Mouse (Mus musculus): ENCODE measurements around the gene Pex10. TPM values are rescaled to one million over a fixed set of nuclear protein-coding genes. Genes with fewer than 3 reads are reported as not detected.

The Pex10 gene
- polyA plus RNA-seq, 1 experiment: 15.4 TPM

- peaks cover 31% of the 10 kb centered on the region for H3K36me3 ChIP-seq (ENCODE audit: control insufficient read depth, insufficient read depth, low read length, poor library complexity, severe bottlenecking)
- H3K4me1 ChIP-seq (ENCODE audit: control insufficient read depth, insufficient read depth, low read length): no peaks in the 10 kb centered on the region
- TF ChIP-seq CTCF (IDR thresholded peaks at IDR 0.05; ENCODE audit: low read depth, low read length) (no peak), EP300 (IDR thresholded peaks at IDR 0.05; ENCODE audit: insufficient read depth, low read depth, low read length) (no peak), POLR2A (IDR thresholded peaks at IDR 0.05; ENCODE audit: insufficient read depth, low read length) (no peak)
- H3K9me3 ChIP-seq (replicated peaks; ENCODE audit: control insufficient read depth, insufficient read depth, low read length, poor library complexity, severe bottlenecking): no peaks in the 10 kb centered on the region
- H3K9ac ChIP-seq (ENCODE audit: low read depth, poor library complexity, severe bottlenecking): no peak overlapping the region
- no peak overlapping the region for H3K4me3 ChIP-seq (ENCODE audit: low read depth, low read length)
- H3K27ac ChIP-seq (ENCODE audit: insufficient read depth, low read length): no peak overlapping the region
- H3K27me3 ChIP-seq (ENCODE audit: control insufficient read depth, insufficient read depth, low read length, poor library complexity, severe bottlenecking): no peaks in the 10 kb centered on the region
These were observed 1.6 kb downstream of the Pex10 start for GRCm38 (mm10) chr4:155068357-155068972.

DNA sequence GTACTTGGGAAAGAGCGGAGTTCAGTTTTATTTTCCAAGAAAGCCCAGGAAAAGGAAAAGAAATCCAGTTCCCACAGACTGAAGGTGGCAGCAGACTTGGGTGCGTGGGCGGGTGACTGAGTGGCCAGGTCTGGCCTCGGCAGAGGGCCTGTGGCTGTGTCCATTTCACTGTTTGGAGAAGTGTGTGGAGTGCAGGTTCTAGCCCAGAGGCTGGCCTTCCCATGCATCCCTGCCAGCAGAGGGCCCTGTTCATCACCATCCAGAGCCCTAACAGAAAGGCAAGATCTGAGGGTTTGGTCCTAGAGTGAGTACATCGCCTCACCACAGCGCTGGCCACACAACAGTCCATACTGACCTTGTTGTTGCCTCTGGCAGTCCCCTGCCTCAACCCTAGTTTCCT, 2.4 kb downstream of the Pex10 start:
- H3K27me3 ChIP-seq (ENCODE audit: control insufficient read depth, insufficient read depth, low read length, poor library complexity, severe bottlenecking): no peaks in the 10 kb centered on the region
- H3K9ac ChIP-seq (ENCODE audit: low read depth, poor library complexity, severe bottlenecking): no peak overlapping the region
- no peaks in the 10 kb centered on the region for H3K4me1 ChIP-seq (ENCODE audit: control insufficient read depth, insufficient read depth, low read length)
- H3K9me3 ChIP-seq (replicated peaks; ENCODE audit: control insufficient read depth, insufficient read depth, low read length, poor library complexity, severe bottlenecking): no peaks in the 10 kb centered on the region
- no peak for TF ChIP-seq POLR2A (IDR thresholded peaks at IDR 0.05; ENCODE audit: insufficient read depth, low read length)
- TF ChIP-seq CTCF (IDR thresholded peaks at IDR 0.05; ENCODE audit: low read depth, low read length): peak; percentile 74
- no peak overlapping the region for H3K27ac ChIP-seq (ENCODE audit: insufficient read depth, low read length)
- H3K36me3 ChIP-seq (ENCODE audit: control insufficient read depth, insufficient read depth, low read length, poor library complexity, severe bottlenecking): peaks cover 35% of the 10 kb centered on the region
- H3K4me3 ChIP-seq (ENCODE audit: low read depth, low read length): no peak overlapping the region

DNA sequence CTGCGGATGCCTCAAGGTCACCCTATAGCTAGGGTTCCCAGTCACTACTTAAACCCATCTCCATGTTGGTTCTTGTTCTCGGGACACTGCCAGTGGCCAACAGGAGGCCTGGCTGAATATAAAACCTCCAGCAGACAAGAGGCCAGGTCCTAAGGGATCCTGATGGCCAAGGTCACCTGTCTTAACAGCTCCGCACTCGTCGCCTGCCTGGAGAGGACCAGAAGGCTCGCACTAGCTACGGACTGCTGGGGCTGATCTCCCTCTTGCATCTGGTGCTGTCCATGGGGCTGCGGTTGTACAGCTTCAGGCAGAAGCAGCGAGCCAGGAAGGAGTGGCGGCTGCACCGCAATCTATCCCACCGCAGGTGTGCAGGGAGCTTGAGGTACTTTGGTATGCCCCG, 3.4 kb downstream of the Pex10 start:
- TF ChIP-seq POLR2A (IDR thresholded peaks at IDR 0.05; ENCODE audit: insufficient read depth, low read length) (no peak), EP300 (IDR thresholded peaks at IDR 0.05; ENCODE audit: insufficient read depth, low read depth, low read length) (no peak)
- Histone ChIP-seq H3K36me3 (ENCODE audit: control insufficient read depth, insufficient read depth, low read length, poor library complexity, severe bottlenecking) (peaks cover 44% of the 10 kb centered on the region), H3K4me1 (ENCODE audit: control insufficient read depth, insufficient read depth, low read length) (no peaks in the 10 kb centered on the region), H3K4me3 (ENCODE audit: low read depth, low read length) (no peak overlapping the region), H3K27me3 (ENCODE audit: control insufficient read depth, insufficient read depth, low read length, poor library complexity, severe bottlenecking) (no peaks in the 10 kb centered on the region), H3K9ac (ENCODE audit: low read depth, poor library complexity, severe bottlenecking) (no peak overlapping the region), H3K27ac (ENCODE audit: insufficient read depth, low read length) (no peak overlapping the region), H3K9me3 (replicated peaks; ENCODE audit: control insufficient read depth, insufficient read depth, low read length, poor library complexity, severe bottlenecking) (no peaks in the 10 kb centered on the region)

GRCm38 (mm10) chr4:155070921-155071320, 4.1 kb downstream of the Pex10 start:
- Histone ChIP-seq H3K27me3 (ENCODE audit: control insufficient read depth, insufficient read depth, low read length, poor library complexity, severe bottlenecking) (no peaks in the 10 kb centered on the region), H3K36me3 (ENCODE audit: control insufficient read depth, insufficient read depth, low read length, poor library complexity, severe bottlenecking) (peaks cover 50% of the 10 kb centered on the region), H3K4me3 (ENCODE audit: low read depth, low read length) (no peak overlapping the region), H3K27ac (ENCODE audit: insufficient read depth, low read length) (no peak overlapping the region), H3K9me3 (replicated peaks; ENCODE audit: control insufficient read depth, insufficient read depth, low read length, poor library complexity, severe bottlenecking) (no peaks in the 10 kb centered on the region), H3K9ac (ENCODE audit: low read depth, poor library complexity, severe bottlenecking) (no peak overlapping the region), H3K4me1 (ENCODE audit: control insufficient read depth, insufficient read depth, low read length) (no peaks in the 10 kb centered on the region)
- TF ChIP-seq POLR2A (IDR thresholded peaks at IDR 0.05; ENCODE audit: insufficient read depth, low read length): no peak

DNA sequence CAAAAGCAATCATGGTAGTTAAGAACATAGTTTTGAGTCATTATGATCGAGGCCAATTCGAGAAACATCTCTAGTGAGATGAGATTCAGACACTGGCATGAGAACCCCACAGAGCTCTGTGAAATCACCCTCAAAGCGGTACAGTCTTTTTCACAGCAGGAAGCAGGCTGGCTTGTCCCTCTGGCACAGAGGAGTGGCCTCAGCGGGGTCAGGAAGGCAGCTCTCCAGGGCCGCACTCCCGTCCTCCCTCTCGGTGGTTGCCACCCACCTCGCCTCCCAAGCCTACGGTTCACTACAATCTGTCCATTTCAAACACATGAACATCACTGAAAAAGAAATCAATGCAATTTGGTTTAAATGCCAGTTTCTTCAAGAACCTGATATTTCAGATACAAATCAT, 7.6 kb downstream of the Pex10 start:
- Histone ChIP-seq H3K27me3 (ENCODE audit: control insufficient read depth, insufficient read depth, low read length, poor library complexity, severe bottlenecking) (no peaks in the 10 kb centered on the region), H3K4me3 (ENCODE audit: low read depth, low read length) (no peak overlapping the region), H3K36me3 (ENCODE audit: control insufficient read depth, insufficient read depth, low read length, poor library complexity, severe bottlenecking) (peaks cover 63% of the 10 kb centered on the region), H3K9ac (ENCODE audit: low read depth, poor library complexity, severe bottlenecking) (no peak overlapping the region), H3K4me1 (ENCODE audit: control insufficient read depth, insufficient read depth, low read length) (no peaks in the 10 kb centered on the region), H3K27ac (ENCODE audit: insufficient read depth, low read length) (no peak overlapping the region), H3K9me3 (replicated peaks; ENCODE audit: control insufficient read depth, insufficient read depth, low read length, poor library complexity, severe bottlenecking) (no peaks in the 10 kb centered on the region)
- TF ChIP-seq EP300 (IDR thresholded peaks at IDR 0.05; ENCODE audit: insufficient read depth, low read depth, low read length) (no peak), POLR2A (IDR thresholded peaks at IDR 0.05; ENCODE audit: insufficient read depth, low read length) (no peak), CTCF (IDR thresholded peaks at IDR 0.05; ENCODE audit: low read depth, low read length) (no peak)

DNA sequence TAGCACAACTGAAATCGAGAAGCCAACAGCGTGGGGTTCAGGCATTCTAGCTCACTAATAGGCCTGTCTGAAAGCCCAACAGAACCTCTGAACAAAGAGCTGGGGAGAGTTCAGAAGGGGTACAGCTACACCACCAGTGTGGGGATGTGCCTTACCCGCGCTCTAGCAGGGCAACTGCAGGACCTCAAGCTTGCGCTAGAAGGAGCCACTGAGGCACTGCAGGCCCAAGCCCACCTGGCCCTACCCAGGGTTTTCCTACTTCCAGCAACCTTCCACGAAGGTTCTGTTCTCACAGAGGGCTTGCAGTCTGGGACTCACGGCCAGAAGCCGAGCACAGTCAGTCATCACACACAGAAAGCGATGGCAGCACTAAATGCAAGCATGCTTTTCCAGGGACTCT, 8.3 kb downstream of the Pex10 start:
- TF ChIP-seq EP300 (IDR thresholded peaks at IDR 0.05; ENCODE audit: insufficient read depth, low read depth, low read length) (no peak), CTCF (IDR thresholded peaks at IDR 0.05; ENCODE audit: low read depth, low read length) (peak; percentile 77), POLR2A (IDR thresholded peaks at IDR 0.05; ENCODE audit: insufficient read depth, low read length) (no peak)
- Histone ChIP-seq H3K36me3 (ENCODE audit: control insufficient read depth, insufficient read depth, low read length, poor library complexity, severe bottlenecking) (peaks cover 67% of the 10 kb centered on the region), H3K9ac (ENCODE audit: low read depth, poor library complexity, severe bottlenecking) (no peak overlapping the region), H3K4me3 (ENCODE audit: low read depth, low read length) (no peak overlapping the region), H3K4me1 (ENCODE audit: control insufficient read depth, insufficient read depth, low read length) (no peaks in the 10 kb centered on the region), H3K27me3 (ENCODE audit: control insufficient read depth, insufficient read depth, low read length, poor library complexity, severe bottlenecking) (no peaks in the 10 kb centered on the region), H3K27ac (ENCODE audit: insufficient read depth, low read length) (no peak overlapping the region), H3K9me3 (replicated peaks; ENCODE audit: control insufficient read depth, insufficient read depth, low read length, poor library complexity, severe bottlenecking) (no peaks in the 10 kb centered on the region)
